Mouse (Mus musculus): ENCODE results near the gene Nckap5. TPM values are rescaled to one million over a fixed set of nuclear protein-coding genes. Genes with fewer than 3 reads are reported as not detected.

The Nckap5 gene
- total and polyA plus RNA-seq, 2 experiments = 0.37 to 0.70 TPM

- no peaks in the 10 kb centered on the region for H3K79me2 ChIP-seq (ENCODE audit: control insufficient read depth, insufficient read depth, low read length)
- peaks cover 5% of the 10 kb centered on the region; the same call in 1 of the 2 replicates for H3K4me1 ChIP-seq (ENCODE audit: control insufficient read depth, insufficient read depth, low read length)
- peaks cover 7% of the 10 kb centered on the region; the same call in 1 of the 2 replicates for H3K27me3 ChIP-seq (ENCODE audit: control insufficient read depth, insufficient read depth, low read length)
- TF ChIP-seq POLR2A (IDR thresholded peaks at IDR 0.05; ENCODE audit: extremely low read depth, insufficient read depth, low read length) = no peak
- TF ChIP-seq CTCF (IDR thresholded peaks at IDR 0.05; ENCODE audit: low read depth, low read length) = no peak
- no peaks in the 10 kb centered on the region for H3K36me3 ChIP-seq (ENCODE audit: control insufficient read depth, insufficient read depth, low read length)
- DNase-seq (ENCODE audit: extremely low read depth, low read depth, low spot score) = no peak
- no peak overlapping the region for H3K27ac ChIP-seq (replicated peaks; ENCODE audit: insufficient read depth, low read depth, low read length)
- H3K4me3 ChIP-seq (ENCODE audit: insufficient read depth, low read depth, low read length) = no peak overlapping the region
- 95% methylated on average over 14 of the region's 14 CpGs for WGBS
- no peak overlapping the region for H3K9ac ChIP-seq (ENCODE audit: low read depth, low read length)
Measured at GRCm38 (mm10) chr1:126606189-126607080, 224.2 kb downstream of the Nckap5 start.

- no peak for TF ChIP-seq CTCF (IDR thresholded peaks at IDR 0.05; ENCODE audit: low read depth, low read length)
- Histone ChIP-seq H3K9ac (ENCODE audit: low read depth, low read length) (no peak overlapping the region), H3K4me3 (ENCODE audit: insufficient read depth, low read depth, low read length) (no peak overlapping the region), H3K27ac (replicated peaks; ENCODE audit: insufficient read depth, low read depth, low read length) (no peak overlapping the region), H3K79me2 (ENCODE audit: control insufficient read depth, insufficient read depth, low read length) (no peaks in the 10 kb centered on the region), H3K27me3 (ENCODE audit: control insufficient read depth, insufficient read depth, low read length) (peaks cover 7% of the 10 kb centered on the region; the same call in 1 of the 2 replicates), H3K4me1 (ENCODE audit: control insufficient read depth, insufficient read depth, low read length) (peaks cover 5% of the 10 kb centered on the region; the same call in 1 of the 2 replicates), H3K36me3 (ENCODE audit: control insufficient read depth, insufficient read depth, low read length) (no peaks in the 10 kb centered on the region)
- DNase-seq (ENCODE audit: extremely low read depth, low read depth, low spot score) = peak; percentile 74
- 27% methylated on average over 9 of the region's 9 CpGs for WGBS
Measured at GRCm38 (mm10) chr1:126604551-126604950, 226.0 kb downstream of the Nckap5 start.

- H3K4me3 ChIP-seq (ENCODE audit: insufficient read depth, low read depth, low read length) = no peak overlapping the region
- H3K9ac ChIP-seq (ENCODE audit: low read depth, low read length) = no peak overlapping the region
- H3K4me1 ChIP-seq (ENCODE audit: control insufficient read depth, insufficient read depth, low read length) = peaks cover 5% of the 10 kb centered on the region; the same call in 1 of the 2 replicates
- H3K79me2 ChIP-seq (ENCODE audit: control insufficient read depth, insufficient read depth, low read length) = no peaks in the 10 kb centered on the region
- H3K27ac ChIP-seq (replicated peaks; ENCODE audit: insufficient read depth, low read depth, low read length) = no peak overlapping the region
- no peak for DNase-seq (ENCODE audit: extremely low read depth, low read depth, low spot score)
- H3K36me3 ChIP-seq (ENCODE audit: control insufficient read depth, insufficient read depth, low read length) = no peaks in the 10 kb centered on the region
- TF ChIP-seq POLR2A (IDR thresholded peaks at IDR 0.05; ENCODE audit: extremely low read depth, insufficient read depth, low read length) (no peak), CTCF (IDR thresholded peaks at IDR 0.05; ENCODE audit: low read depth, low read length) (no peak)
- WGBS = 42% methylated on average over 7 of the region's 7 CpGs
- peaks cover 10% of the 10 kb centered on the region; the same call in 1 of the 2 replicates for H3K27me3 ChIP-seq (ENCODE audit: control insufficient read depth, insufficient read depth, low read length)
Measured at GRCm38 (mm10) chr1:126603771-126604515, 226.7 kb downstream of the Nckap5 start.

GRCm38 (mm10) chr1:126600596-126600995, 230.0 kb downstream of the Nckap5 start:
- peak; percentile 61 for DNase-seq (ENCODE audit: extremely low read depth, low read depth, low spot score)
- TF ChIP-seq POLR2A (IDR thresholded peaks at IDR 0.05; ENCODE audit: extremely low read depth, insufficient read depth, low read length) (no peak), CTCF (IDR thresholded peaks at IDR 0.05; ENCODE audit: low read depth, low read length) (no peak)
- no peak overlapping the region for H3K27ac ChIP-seq (replicated peaks; ENCODE audit: insufficient read depth, low read depth, low read length)
- peaks cover 5% of the 10 kb centered on the region; the same call in 1 of the 2 replicates for H3K4me1 ChIP-seq (ENCODE audit: control insufficient read depth, insufficient read depth, low read length)
- no peaks in the 10 kb centered on the region for H3K36me3 ChIP-seq (ENCODE audit: control insufficient read depth, insufficient read depth, low read length)
- peaks cover 10% of the 10 kb centered on the region; the same call in 1 of the 2 replicates for H3K27me3 ChIP-seq (ENCODE audit: control insufficient read depth, insufficient read depth, low read length)
- no peak overlapping the region for H3K4me3 ChIP-seq (ENCODE audit: insufficient read depth, low read depth, low read length)
- WGBS = 24% methylated on average over 4 of the region's 4 CpGs
- no peak overlapping the region for H3K9ac ChIP-seq (ENCODE audit: low read depth, low read length)
- no peaks in the 10 kb centered on the region for H3K79me2 ChIP-seq (ENCODE audit: control insufficient read depth, insufficient read depth, low read length)

- WGBS = 14% methylated on average over 3 of the region's 3 CpGs
Measured at GRCm38 (mm10) chr1:126597376-126597775, 233.2 kb downstream of the Nckap5 start.

More at GRCm38 (mm10) chr1:126597376-126597775, 233.2 kb downstream of the Nckap5 start:
- no peak overlapping the region for H3K27ac ChIP-seq (replicated peaks; ENCODE audit: insufficient read depth, low read depth, low read length)
- TF ChIP-seq POLR2A (IDR thresholded peaks at IDR 0.05; ENCODE audit: extremely low read depth, insufficient read depth, low read length) (no peak), CTCF (IDR thresholded peaks at IDR 0.05; ENCODE audit: low read depth, low read length) (no peak)
- H3K4me3 ChIP-seq (ENCODE audit: insufficient read depth, low read depth, low read length) = no peak overlapping the region
- peak; percentile 32 for DNase-seq (ENCODE audit: extremely low read depth, low read depth, low spot score)
- no peak overlapping the region for H3K9ac ChIP-seq (ENCODE audit: low read depth, low read length)
- H3K27me3 ChIP-seq (ENCODE audit: control insufficient read depth, insufficient read depth, low read length) = peaks cover 3% of the 10 kb centered on the region; the same call in 1 of the 2 replicates
- peaks cover 6% of the 10 kb centered on the region for H3K4me1 ChIP-seq (ENCODE audit: control insufficient read depth, insufficient read depth, low read length)
- H3K36me3 ChIP-seq (ENCODE audit: control insufficient read depth, insufficient read depth, low read length) = no peaks in the 10 kb centered on the region
- H3K79me2 ChIP-seq (ENCODE audit: control insufficient read depth, insufficient read depth, low read length) = no peaks in the 10 kb centered on the region

Data from liver, adult 2 months (tissue).